Mouse (Mus musculus) granulocyte monocyte progenitor cell, adult 5-6 weeks (primary cell): ENCODE data around the gene Lrba. TPM values are rescaled to one million over a fixed set of nuclear protein-coding genes. Genes with fewer than 3 reads are reported as not detected.

Source experiments
- ATAC-seq: replicated peaks from 2 replicates; pipeline ENCODE4 v1.8.0; 2016; ENCODE audit warnings: mild to moderate bottlenecking, moderate TSS enrichment, inconsistent platforms; ENCODE audit not compliant: poor library complexity, severe bottlenecking
- total RNA-seq, 2 experiments: library from RNA; stranded (forward) in 1 of 2; stranded (reverse) in 1 of 2; fragments of 200-712, 200-1000 nt in 1 of 2; fragments of >200 nt in 1 of 2; fragmentation: Nextera tagmentation in 1 of 2; gene quantifications; 2 replicates each; pipeline ENCODE4 v1.2.3; 2014 to 2017

Gene Lrba
- total RNA-seq, 2 experiments from 2014 or later, result 15.8 to 19.3 TPM

GRCm38 (mm10) chr3:86745348-86745747 lies 520.9 kb downstream of the Lrba start:
- no peak for ATAC-seq

- no peak for ATAC-seq
Observed at GRCm38 (mm10) chr3:86745769-86746512, 521.5 kb downstream of the Lrba start.

GRCm38 (mm10) chr3:86750652-86751051 lies 526.2 kb downstream of the Lrba start:
- no peak for ATAC-seq

- 0 out of 2 replicates have a peak, but pooled peaks have one; percentile 43 for ATAC-seq
Observed at GRCm38 (mm10) chr3:86754178-86754577, 529.7 kb downstream of the Lrba start.

GRCm38 (mm10) chr3:86754595-86755557 lies 530.4 kb downstream of the Lrba start:
- no peak for ATAC-seq

GRCm38 (mm10) chr3:86756548-86756947 lies 532.1 kb downstream of the Lrba start:
- ATAC-seq, result peak; percentile 81

GRCm38 (mm10) chr3:86758727-86759126 lies 534.2 kb downstream of the Lrba start:
- no peak for ATAC-seq

GRCm38 (mm10) chr3:86759383-86759782 lies 534.9 kb downstream of the Lrba start:
- ATAC-seq, result no peak

- ATAC-seq, result no peak
Observed at GRCm38 (mm10) chr3:86759834-86760233, 535.4 kb downstream of the Lrba start.

- ATAC-seq, result no peak
Observed at GRCm38 (mm10) chr3:86760474-86760873, 536.0 kb downstream of the Lrba start.

GRCm38 (mm10) chr3:86761095-86762035 lies 536.9 kb downstream of the Lrba start:
- ATAC-seq, result peak; percentile 75

GRCm38 (mm10) chr3:86762036-86762415 lies 537.5 kb downstream of the Lrba start:
- no peak for ATAC-seq

- no peak for ATAC-seq
Observed at GRCm38 (mm10) chr3:86762456-86762855, 538.0 kb downstream of the Lrba start.

GRCm38 (mm10) chr3:86768553-86768952 lies 544.1 kb downstream of the Lrba start:
- ATAC-seq, result no peak

GRCm38 (mm10) chr3:86768969-86769368 lies 544.5 kb downstream of the Lrba start:
- no peak for ATAC-seq

GRCm38 (mm10) chr3:86774566-86775443 lies 550.3 kb downstream of the Lrba start:
- ATAC-seq, result peak; percentile 95

- ATAC-seq, result no peak
Observed at GRCm38 (mm10) chr3:86775444-86775828, 551.0 kb downstream of the Lrba start.

GRCm38 (mm10) chr3:86779704-86780103 lies 555.2 kb downstream of the Lrba start:
- ATAC-seq, result 0 out of 2 replicates have a peak, but pooled peaks have one; percentile 12

- ATAC-seq, result no peak
Observed at GRCm38 (mm10) chr3:86784051-86784450, 559.6 kb downstream of the Lrba start.
